Mouse (Mus musculus) adrenal gland, postnatal 10 days (tissue): ENCODE data around the gene BC029722. TPM values are rescaled to one million over a fixed set of nuclear protein-coding genes. Genes with fewer than 3 reads are reported as not detected.

Experiments used
- DNase-seq: peaks from one replicate; pipeline ENCODE4 v3.0.0; 2021; ENCODE audit warnings: mixed read lengths
- total RNA-seq, 2 experiments: library from RNA; stranded (reverse); gene quantifications; 2 replicates each; pipeline ENCODE4 v1.2.3; 2021

The BC029722 gene
- total RNA-seq, 2 experiments from 2014 or later = 54.2 to 56.7 TPM

DNA sequence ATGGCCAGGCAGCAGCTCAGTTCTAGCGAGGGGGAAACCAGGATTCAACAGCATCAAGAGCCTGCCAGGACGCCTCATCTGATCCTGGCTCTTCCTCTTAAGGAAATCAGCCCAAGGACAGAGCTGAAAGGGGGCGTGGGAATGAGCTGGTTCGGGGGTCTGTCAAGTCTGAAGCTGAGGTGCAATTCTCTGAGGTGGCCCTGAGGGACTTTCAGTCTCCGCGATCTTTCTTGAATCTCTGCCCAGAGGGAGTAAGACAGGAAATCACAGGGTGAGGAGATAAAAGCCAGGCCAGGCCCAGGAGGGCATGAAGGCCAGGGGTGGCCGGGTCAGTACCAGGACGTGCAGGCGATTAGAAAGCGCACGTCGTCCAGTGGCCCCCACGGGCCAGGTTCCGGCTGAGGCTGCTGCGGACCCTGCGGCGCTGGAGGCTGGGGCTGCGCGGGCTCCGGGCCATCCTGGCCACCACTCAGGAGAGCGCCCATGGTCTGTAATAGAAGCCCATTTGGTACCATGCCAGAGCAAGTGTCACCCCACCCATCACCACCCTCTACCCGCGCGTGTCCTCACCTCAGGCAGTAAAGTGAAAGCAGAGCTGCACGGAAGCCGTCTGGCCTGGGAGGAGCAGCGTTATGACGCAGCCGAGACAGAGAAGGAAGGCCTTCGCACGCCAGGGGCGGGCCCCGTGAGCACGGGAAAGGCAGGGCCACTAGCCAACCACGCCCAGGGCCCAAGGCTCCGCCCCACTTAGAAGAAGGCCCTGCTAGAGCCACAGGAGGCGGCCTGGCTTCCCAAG, 432 bp downstream of the BC029722 start:
- peak; percentile 98 for DNase-seq

DNA sequence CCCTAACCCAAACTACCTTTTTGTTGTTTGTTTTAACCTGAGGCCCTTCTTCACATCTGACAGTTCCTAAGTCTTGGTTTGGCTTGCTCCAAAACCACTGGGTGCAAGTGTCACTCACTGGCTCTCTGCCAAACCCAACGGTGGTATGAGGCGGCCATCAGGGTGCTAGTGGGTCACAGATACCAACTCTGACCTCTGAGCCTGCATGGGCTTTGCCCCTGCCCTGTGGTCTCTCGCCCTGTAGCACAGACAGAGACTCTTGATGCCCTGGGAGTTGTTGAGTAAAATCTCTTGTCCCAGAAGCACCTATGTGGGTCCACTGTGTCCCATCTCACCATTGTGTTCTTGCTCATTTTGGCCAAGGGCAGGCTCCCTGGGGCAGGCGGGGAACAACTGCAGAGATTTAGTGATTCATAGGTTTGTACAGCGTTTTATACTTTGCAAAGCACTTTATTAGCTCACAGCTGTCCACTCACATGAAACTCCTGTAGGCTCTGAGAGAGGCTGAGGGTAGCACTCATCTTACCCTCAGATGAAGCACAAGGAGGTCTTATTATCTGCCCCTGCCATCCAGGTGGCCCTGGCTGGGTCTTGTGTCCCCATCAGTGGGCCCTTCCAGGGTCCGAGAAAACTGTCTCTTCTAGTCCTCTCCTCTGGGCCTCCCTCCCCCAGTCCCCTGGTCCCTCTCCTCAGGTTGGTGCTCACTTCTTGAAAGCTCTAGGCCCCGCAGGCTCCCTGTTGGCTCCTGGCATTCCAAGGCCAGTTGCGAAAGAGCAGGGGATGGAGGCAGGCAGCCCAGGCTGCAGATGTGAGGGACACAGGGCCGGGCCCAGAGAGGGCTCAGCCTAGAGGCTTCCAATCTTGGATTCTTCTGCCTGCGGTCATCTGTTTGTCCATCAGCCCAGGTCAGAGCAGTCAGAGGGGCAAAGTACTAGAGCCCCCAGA, 1.7 kb downstream of the BC029722 start:
- DNase-seq = peak; percentile 81

DNA sequence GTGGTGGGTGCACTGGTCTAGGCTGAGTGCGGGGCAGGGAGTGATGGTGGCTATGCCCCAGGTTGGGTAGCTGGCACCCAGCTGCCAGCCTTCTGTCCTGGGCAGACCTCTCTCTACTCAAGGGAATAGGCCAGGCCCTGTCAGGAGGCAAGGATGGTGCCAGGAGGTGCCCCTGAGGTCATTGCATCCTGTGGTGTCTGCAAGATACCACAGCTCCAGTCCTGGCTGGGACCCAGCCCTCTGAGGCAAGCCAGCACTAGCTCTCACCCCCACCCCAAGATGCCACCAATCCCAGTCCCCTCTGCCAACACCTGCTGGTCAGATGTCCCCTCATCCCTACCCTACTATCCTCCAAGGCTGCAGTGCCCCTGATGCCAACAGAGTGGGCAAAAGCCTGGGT, 3.0 kb downstream of the BC029722 start:
- no peak for DNase-seq

DNA sequence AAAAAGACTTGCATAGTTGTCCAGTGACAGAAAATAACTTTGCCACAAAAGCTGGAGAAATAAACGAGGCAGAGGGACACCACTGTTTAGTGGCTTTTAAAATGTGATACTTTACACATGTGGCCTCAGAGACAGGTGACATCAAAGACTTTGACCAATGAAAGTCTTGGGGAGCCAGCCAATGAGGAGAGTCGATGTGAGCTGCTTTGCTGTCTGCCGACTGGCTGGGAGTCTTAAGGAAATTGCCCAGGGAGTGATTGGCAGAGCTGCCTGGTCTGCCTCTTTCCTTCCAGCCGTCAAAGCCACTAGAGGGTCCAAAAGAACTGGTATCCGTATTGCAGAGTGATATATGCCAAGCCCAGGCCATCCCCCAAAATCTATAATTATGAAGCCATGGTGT, 4.4 kb downstream of the BC029722 start:
- no peak for DNase-seq

DNA sequence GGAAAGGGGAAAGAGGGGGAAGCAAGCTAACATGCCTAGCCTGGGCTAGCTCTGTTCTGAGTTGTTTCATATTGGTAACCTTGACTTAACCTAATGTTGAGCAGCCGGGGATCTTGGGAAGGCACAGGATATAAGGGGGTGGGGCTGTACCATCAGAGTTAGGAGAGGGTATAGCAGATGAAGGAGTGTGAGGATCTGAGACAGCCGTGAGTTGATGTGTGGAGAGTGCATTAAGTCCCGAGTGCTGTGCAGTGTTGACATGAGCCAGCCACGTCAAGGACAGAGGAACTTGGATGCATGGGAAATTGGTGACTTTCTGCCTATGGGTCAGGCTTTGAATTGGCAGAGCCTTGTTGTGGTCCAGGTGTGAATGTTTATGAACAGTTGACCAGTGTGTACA, 6.6 kb downstream of the BC029722 start:
- DNase-seq = no peak

DNA sequence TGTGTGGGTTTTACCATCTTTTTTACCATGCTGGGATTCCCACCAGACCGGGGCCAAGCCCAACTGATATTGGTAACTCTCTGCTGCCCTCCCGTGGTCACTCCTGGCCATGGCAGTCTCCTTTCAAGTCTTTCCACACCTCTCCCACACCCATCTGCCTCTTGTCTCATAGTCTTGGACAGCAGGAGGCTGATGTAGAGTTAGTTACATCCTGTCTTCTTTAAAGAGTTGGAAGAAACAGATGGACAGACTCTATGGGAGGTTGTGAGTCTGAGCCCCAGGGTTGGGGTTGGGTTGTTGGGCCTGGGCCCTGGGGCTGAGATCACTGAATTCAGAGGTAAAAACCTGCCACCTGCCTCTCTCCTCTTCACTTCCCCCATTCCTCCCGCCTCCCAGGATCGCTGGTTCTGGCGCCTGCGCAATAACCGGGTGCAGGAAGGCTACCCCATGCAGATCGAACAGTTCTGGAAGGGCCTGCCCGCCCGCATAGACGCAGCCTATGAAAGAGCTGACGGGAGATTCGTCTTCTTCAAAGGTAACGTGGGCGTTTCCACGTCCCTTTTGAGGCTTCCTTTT, 7.3 kb downstream of the BC029722 start:
- DNase-seq = peak; percentile 89

DNA sequence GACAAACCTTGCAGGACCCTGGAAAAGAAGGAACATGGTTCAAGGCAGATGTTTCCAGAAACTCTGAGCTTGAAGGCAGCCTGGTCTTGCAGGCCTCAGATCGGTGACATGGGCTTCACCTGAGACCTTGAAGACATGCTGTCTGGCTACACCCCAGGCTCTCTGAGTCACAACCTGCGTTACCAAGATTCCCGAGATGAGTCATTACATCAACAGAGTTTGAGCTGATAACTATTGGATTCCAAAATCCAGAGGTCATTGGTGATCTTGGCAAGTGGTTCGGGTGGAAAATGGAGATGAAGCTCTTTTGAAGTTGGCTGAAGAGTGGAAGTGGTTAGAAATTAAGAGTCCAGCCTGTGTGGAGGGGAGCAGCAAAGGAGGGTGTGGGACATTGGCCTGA, 9.6 kb downstream of the BC029722 start:
- DNase-seq = peak; percentile 69

DNA sequence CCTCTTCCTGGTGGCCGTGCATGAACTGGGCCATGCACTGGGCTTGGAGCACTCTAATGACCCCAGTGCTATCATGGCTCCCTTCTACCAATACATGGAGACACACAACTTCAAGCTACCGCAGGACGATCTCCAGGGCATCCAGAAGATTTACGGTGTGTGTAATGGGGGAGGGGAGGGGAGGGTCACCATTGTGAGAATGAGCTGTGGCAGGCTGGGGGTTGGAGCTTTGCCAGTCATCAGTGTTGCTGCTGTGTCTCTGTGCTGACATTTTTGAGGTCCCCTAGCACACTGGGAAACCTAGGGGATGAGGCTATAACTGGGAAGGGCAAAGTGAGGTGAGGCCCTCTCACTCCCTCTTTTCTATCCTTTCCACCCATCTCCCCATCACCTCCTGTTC, 11.8 kb downstream of the BC029722 start:
- DNase-seq = no peak

DNA sequence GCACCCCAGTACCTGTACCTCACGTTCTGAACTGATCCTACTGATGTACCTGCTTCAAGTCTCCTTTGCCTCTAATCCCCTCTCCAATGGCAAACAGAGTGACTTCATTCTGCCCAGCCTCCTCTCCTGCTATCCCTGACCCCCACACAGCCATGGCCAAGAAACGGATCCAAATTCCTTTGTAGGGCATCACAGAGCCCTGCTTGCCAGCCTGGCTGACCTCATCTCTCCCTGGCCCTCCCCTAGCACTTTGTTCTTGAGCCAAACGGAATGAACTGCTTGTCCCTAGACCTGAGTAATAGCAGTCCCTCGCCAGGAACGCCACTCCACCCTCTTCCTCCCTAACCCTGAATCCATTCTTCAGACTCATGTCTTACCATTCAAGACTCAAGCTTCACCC, 12.7 kb downstream of the BC029722 start:
- DNase-seq = peak; percentile 82

DNA sequence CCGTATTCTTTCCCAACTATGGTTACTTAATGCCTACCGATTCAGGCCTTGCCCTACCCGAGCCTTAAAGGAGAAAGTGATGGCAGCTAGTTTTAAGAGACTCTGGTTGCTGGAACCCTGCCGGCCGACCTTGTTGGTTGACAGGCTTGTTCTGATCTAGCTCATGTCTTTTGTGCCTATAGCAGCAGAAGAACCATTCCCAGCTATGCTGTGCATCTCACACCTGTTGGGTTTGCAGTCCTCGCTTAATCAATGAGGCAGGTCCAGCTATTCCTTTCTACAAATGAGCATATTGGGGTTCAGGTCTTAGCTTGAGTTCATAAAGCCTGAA, 13.3 kb downstream of the BC029722 start:
- DNase-seq = no peak

DNA sequence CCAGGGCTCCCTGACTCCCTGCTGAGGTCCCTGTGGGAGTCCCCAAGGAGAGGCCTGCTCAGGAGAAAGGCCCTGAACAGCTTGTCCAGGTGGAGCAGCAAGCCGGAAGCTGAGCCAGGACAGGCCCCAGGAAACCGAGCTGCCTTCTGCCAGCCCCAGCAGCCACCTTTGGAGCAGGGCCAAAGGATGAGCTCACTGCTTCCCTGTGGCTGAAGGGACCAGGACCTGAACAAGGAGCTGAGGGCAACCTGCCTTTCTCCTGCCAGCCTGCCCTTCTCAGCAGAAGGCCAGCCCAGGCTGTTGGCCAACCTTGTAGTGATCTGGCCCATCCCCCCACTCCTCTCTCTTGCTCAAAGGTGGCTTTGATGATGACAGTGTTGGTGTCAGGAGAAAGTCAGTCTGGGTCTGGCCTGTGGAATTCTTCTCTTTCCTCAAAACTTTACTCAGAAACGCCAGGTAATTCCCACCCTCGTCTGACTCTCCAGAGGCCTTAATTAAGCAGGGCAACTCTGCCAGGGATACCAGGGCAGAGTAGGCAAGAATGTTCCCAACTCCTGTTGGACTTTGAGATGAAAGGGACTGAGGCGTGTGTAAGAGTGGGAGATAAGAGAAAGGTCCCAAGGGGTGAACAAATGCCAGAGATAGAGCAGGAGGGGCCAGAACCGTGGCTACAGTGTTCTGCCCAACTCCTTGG, 13.8 kb downstream of the BC029722 start:
- DNase-seq = peak; percentile 89

DNA sequence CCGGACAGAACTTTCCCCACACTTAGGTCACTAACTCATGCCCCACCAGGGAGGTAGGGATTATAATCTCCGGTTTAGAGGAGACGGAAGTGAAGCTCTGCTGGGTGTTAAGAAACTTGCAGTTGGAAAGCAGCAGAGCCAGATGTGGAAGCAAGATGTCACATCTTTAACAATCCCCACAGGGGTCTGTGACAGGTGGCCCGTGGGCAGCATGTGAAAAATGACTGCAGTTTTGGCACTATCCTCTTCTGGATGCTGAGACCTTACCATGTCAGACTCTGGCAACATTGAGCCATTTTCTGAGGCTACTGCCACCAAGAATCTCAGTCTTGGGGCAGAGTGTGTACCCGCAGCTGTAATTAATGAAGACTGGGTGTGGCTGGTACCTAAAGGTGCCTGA, 15.2 kb downstream of the BC029722 start:
- DNase-seq = no peak

DNA sequence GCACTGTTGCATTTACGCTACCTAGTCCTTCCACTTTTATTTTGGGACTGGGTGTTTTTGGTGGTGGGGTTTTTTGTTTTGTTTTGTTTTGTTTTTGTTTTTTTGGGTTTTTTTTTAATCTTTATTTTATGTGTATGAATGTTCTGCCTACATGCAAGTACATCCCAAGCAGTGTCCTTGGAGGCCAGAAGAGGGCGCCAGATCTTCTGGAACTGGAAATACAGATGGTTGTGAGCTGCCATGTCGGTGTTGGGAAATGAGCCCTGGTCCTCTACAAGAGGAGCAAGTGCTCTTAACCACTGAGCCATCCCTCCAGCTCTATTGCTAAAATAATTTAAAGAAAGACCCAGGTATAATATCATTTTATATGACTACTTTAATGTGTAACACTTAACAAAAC, 16.5 kb downstream of the BC029722 start:
- no peak for DNase-seq

DNA sequence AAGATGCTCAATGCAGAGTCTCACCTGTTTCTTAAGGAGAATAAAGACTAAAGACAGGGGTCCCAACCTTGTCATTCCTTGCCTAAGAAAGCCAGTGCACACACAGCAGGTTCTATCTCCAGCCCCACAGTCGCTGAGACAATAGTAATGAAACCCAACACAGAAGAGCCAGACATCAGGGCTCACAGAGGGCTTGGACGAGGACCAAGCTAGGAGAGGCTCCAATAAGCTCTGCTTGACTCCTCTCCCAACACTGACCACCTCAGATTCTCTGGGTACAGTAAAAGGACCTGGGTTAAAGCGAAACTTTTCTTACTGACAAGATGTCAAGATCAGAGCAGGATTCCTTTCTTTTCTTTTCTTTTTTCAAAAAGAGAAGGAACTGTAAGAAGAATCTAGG, 20.6 kb downstream of the BC029722 start:
- DNase-seq = no peak

DNA sequence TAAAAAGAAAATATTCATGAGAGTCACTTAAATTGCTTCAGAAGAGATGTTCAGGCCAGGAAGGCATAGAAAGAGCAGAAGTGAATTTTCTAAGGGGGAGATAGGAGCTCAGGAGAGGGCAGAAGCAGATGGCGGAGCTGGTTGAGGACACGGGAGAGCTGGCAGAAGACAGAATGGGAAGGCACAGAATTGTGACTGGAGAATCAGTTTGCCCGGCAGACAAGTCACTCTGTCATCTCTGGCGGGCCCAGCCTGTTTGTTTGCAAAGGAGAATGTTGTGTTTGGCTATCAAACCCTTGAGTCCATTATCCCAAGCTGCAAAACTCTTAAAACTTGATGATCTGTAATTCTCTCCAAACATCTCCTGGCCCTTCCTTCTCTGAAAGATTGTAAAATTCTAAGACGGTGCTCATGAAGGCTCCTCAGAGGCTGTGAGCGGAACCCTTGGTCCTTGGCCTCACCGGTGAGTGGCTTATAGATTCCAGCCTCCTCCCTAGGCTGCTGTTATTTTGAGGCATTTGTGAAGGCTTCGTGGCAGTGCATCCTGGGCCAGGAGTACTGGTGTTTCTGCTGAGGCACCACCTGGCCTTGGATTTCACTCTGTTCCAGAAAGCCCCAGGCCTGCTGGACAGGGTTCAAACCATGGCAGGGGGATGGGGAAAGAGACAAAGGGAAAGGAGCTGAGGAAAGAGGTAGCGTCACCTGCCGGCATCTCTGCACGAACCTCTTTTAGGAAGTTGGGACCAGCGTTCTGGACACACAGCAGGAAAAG, 24.4 kb downstream of the BC029722 start:
- DNase-seq = no peak

DNA sequence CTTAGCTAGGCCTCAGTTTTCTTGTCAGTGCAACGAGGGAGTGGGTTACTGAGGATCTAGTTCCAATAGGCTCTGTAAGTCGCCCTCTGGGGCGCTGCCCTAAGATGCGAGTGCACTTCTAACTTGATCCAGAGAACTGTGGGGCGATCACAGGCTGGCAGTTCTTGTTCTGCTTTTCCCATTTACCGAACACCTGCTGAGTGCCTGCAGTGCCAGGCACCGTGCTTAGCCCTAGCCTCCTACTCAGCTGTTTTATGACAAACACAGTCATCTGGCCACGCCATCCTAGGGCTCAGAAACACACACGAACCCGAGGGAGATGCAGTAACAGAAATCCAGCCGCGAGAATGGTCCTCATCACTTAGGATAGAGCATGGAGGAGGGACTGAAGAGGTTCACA, 26.3 kb downstream of the BC029722 start:
- DNase-seq = no peak

DNA sequence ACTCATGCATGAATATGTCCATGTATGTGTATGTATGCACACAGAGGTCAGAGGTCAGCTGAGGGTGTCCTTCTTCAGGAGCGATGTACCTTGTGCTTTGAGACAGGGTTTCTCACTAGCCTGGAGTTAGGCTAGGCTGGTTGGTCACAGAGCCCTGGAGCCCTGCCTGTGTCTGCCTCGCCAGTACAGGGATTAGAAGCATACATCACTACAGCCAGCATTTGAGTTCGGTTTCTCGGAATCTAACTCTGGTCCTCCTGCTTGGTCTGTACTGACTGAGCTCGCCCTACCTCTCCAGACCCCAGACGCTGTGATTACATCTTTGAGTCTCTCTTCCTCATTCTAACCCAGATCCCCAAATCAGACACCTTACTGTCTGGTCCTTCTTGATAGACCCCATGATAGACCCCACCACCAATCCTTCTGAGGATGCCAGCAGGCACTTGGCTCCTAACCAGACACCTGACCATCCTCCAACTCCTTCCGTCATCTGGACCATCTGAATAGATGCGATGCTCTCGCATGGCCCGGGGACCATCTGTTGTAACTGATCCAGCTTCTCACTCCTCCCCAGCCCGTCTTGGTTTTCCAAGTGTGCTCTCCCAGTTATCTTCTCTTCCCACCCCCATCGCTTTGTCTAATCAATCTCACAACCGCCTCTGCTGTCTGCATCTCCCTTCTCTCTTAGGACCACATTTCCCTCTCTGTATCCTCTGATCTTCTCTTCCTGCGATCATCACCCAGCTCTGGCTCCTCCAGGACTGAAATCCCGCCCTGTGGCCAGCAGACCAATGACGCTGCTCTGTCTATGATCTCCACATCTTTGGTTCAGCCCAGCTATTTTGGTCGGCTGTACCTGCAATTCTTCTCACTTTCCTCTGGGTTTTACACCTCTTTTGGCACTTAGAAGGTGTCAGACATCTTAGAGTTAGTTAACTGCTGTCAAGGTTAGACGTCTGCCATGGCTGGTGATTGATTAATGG, 31.0 kb downstream of the BC029722 start:
- DNase-seq = no peak

DNA sequence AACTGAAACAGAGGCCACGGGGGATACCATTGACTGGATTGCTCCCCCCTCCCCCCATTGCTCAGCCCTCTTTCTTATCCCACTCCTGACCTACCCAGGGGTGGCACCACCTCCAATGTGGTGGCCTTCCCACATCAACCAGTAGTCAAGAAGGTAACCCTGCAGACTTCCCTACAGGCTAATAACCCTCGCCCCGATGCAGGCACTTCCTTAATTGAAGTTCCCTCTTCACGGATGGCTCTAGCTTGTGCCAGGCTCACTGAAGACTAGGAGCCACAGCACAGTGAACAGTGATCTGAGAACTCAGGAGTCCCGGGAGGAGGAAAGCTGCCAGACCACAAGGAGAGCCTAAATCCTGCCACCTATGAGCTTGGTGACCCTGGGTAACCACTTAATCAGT, 32.3 kb downstream of the BC029722 start:
- no peak for DNase-seq

DNA sequence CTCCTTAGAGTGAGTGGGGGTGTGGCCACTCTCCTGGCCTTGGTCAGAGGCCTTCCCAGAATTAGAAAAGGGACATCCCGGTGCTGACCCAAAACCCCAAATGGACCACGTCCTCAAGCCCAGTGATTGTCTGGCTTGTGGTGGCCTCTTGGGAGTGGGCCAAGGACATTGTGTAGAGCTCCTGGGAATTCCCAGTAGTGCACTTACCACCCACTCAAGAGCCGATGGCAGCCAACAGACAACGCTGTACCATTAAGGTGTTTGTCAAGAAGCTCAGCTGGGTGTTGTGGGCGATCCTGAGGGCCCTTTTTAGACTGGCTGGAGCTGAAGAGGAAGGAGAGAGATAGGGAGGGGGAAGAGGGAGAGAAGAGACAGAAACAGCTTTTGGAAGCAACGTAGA, 34.7 kb downstream of the BC029722 start:
- no peak for DNase-seq

DNA sequence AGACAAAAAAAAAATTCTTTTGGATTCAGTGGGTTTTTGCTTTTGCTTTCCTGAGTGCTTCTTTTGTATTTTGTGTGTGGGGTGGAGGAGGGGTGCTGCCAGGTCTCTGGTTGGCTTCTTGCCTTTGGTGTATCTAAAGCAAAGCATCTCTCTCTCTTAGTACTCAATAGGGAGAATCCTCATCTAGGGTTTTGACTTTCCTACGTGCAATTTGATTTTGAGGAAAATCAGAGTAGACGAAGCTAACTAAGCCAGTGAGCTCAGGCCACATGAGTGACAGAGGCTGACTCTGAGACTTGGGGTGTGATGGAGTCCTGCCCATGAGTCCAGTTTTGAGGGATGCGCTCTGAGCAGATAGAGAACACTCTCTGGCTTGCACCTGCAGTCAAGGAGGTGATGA, 39.7 kb downstream of the BC029722 start:
- DNase-seq = no peak

DNA sequence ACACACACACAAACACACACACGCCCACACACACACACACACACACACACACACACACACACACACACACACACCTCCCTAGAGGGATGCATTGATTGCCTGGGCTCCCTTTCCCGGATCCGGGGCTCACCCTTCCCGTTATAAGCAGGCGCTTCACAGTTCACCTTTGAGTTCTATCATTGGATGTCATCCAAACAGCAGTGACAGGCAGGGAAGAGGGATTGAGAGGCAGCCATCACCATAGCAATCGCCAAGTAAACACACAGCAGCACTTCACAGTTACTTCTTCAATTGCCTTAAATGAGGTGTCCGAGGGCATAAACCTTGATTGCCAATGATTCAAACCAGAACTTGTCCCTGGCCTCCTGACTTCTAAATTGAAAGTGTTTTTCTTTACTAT, 40.2 kb downstream of the BC029722 start:
- no peak for DNase-seq
